Mouse (Mus musculus) heart, embryonic 16.5 days (tissue): Measurements from ENCODE around the gene Gm20458. TPM values are rescaled to one million over a fixed set of nuclear protein-coding genes. Genes with fewer than 3 reads are reported as not detected.

Source experiments
- ATAC-seq: fragments of 200-750 bp; cut with Nextera tagmentation; replicated peaks from 2 replicates; pipeline ENCODE4 v1.8.0; 2017; ENCODE audit warnings: moderate number of reproducible peaks; ENCODE audit not compliant: insufficient read depth, low FRiP score; ENCODE audit errors: extremely low read depth
- H3K27ac ChIP-seq: fragments of 300-500 bp; sonication (generic); 2 replicates; pipeline ENCODE4 v1.5.1; 2014; ENCODE audit warnings: mild to moderate bottlenecking, low read length, control low read depth, moderate library complexity
- H3K27me3 ChIP-seq: fragments of 300-500 bp; sonication (generic); 2 replicates; pipeline ENCODE4 v1.6.1; 2014; ENCODE audit warnings: low read length, mixed read lengths; ENCODE audit not compliant: control insufficient read depth, insufficient read depth
- H3K36me3 ChIP-seq: fragments of 300-500 bp; sonication (generic); 2 replicates; pipeline ENCODE4 v1.6.1; 2014; ENCODE audit not compliant: control insufficient read depth, insufficient read depth
- H3K4me1 ChIP-seq: fragments of 300-500 bp; sonication (generic); 2 replicates; pipeline ENCODE4 v1.6.1; 2014; ENCODE audit warnings: low read length, mixed read lengths; ENCODE audit not compliant: control insufficient read depth, insufficient read depth
- H3K4me2 ChIP-seq: fragments of 300-500 bp; sonication (generic); 2 replicates; pipeline ENCODE4 v1.6.1; 2014; ENCODE audit warnings: low read depth, mild to moderate bottlenecking, control low read depth, low read length
- H3K4me3 ChIP-seq: fragments of 300-500 bp; sonication (generic); 2 replicates; pipeline ENCODE4 v1.5.1; 2014; ENCODE audit warnings: mild to moderate bottlenecking, control low read depth, low read length
- H3K9ac ChIP-seq: fragments of 300-500 bp; sonication (generic); 2 replicates; pipeline ENCODE4 v1.6.1; 2014; ENCODE audit warnings: low read length, control low read depth
- H3K9me3 ChIP-seq: fragments of 300-500 bp; sonication (generic); replicated peaks from 2 replicates; pipeline ENCODE4 v1.6.1; 2016; ENCODE audit warnings: low read length; ENCODE audit not compliant: control insufficient read depth
- WGBS: fragments of 180-500 bp; shearing (Covaris S2); extraction: QIAGEN DNeasy Blood & Tissue Kit; methylation state at CpG from one replicate; pipeline ENCODE4 v1.1.7; 2014; 5-methylcytosine and 5-hydroxymethylcytosine counted together
- polyA plus RNA-seq: library from polyadenylated mRNA; unstranded; fragments of >200 nt; fragmentation: Nextera tagmentation; extraction: Ambion mirVana; gene quantifications from 2 replicates; pipeline ENCODE4 v1.2.1, GENCODE M21; 2015

The Gm20458 gene
- polyA plus RNA-seq, 1 experiment from 2014 or later: 12.1 TPM

- Histone ChIP-seq H3K9me3 (no peaks in the 10 kb centered on the region), H3K4me2 (no peak within 1 kb of the TSS), H3K27me3 (no peaks in the 10 kb centered on the region), H3K4me1 (no peaks in the 10 kb centered on the region), H3K27ac (no peak within 1 kb of the TSS), H3K36me3 (peaks cover 6% of the 10 kb centered on the region; the same call in 1 of the 2 replicates), H3K4me3 (no peak within 1 kb of the TSS), H3K9ac (no peak within 1 kb of the TSS)
- WGBS: 74% methylated on average over 6 of the region's 6 CpGs
- ATAC-seq: no peak
Measured at GRCm38 (mm10) chr2:164473624-164474023, 12.9 kb downstream of the Gm20458 start, which contains the start of gene Trp53tg5. Gene Trp53tg5 (minus strand): TSS chr2:164473724.

DNA sequence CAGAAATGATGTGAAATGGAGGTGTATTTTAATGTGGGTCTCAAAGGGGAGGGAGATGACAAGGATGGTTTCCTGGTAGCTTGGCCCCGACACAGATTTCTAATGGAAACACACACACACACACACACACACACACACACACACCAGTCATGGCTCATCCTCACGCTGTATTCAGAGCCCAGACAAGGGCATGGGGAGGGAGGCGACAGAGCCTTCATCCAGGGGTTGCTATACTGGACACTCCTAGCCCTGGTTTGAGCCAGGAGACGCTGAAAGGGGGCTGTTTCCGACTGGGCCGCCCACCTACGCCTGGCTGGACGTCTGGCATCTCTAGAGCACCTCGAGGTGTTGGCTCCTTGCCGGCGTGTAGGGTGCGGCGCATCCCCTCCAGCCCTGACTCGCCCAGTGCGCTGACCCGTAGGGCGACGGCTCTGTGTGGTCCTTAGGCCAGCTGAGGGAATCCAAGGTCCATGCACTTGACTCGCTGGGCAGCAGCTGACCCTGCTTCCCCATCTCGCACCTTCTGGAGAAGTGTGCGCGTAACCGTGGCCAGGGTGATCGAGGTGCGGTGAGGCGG lies 25.0 kb downstream of the Gm20458 start, which contains the start of gene Dbndd2:
Gene Dbndd2 (plus strand): TSS at position 426 of the 577 bp plus-strand sequence.
- Histone ChIP-seq H3K4me3 (peak within 1 kb of the TSS; percentile 86), H3K9me3 (no peaks in the 10 kb centered on the region), H3K4me1 (peaks cover 12% of the 10 kb centered on the region), H3K36me3 (peaks cover 8% of the 10 kb centered on the region), H3K4me2 (peak within 1 kb of the TSS; percentile 92), H3K27ac (peak within 1 kb of the TSS; percentile 69), H3K27me3 (0 out of 2 replicates have a peak, but pooled peaks cover 3% of the 10 kb centered on the region), H3K9ac (peak within 1 kb of the TSS; percentile 84)
- WGBS: 2% methylated on average over 26 of the region's 26 CpGs
- 0 out of 2 replicates have a peak, but pooled peaks have one; percentile 46 for ATAC-seq

DNA sequence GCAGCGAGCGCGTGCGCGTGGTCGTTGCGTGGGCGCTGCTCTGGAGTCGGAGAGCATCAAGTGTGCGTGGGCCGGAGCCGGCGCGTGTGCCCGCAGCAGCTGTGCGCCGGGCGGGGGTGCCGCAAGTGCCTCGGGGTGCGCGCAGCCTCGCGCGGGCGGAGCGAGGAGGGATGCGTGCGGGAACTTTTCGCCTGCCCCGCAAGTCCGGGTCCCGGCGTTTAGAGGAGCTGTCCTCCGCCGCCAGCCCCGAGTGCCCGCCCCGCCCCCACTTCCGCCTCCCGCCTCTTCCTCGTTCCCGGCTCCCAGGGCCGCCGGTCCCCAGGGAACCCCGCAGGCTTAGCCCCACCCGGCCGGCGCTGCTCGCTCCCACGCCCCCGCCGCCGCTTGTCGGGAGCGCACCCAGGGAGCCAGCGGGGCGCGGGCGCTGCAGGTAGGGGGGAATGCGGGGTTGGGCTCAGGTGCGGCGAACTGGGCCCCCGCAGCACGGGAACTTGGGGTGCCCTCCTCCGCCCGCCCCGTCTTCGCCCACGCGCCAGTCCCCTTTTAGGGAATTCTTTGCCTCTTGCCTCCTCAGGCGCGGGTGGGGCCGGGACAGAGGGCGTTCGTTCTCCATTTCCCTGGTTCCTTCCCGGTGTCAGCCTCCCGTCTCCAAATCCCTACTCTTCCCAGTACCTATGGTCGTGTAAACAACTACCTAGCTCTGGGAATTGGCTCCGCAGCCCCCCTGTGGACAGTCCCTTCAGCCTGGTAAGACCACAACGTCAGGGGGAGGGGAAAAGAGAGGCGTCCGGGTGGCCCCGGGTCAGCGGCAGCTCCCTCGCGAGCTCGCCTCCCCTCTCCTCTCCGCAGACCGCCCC lies 25.7 kb downstream of the Gm20458 start:
- Histone ChIP-seq H3K9ac (peak overlapping the region; percentile 84), H3K27me3 (0 out of 2 replicates have a peak, but pooled peaks cover 3% of the 10 kb centered on the region), H3K27ac (peak overlapping the region; percentile 69), H3K4me1 (peaks cover 12% of the 10 kb centered on the region), H3K4me3 (peak overlapping the region; percentile 86), H3K4me2 (peak overlapping the region; percentile 92), H3K36me3 (peaks cover 9% of the 10 kb centered on the region), H3K9me3 (no peaks in the 10 kb centered on the region)
- under 1% methylated on average over 86 of the region's 90 CpGs for WGBS
- peak; percentile 72 for ATAC-seq

- ATAC-seq: 0 out of 2 replicates have a peak, but pooled peaks have one; percentile 5
- 0 out of 2 replicates have a peak, but pooled peaks cover 3% of the 10 kb centered on the region for H3K27me3 ChIP-seq
- 8% methylated on average over 11 of the region's 11 CpGs for WGBS
- H3K9me3 ChIP-seq: no peaks in the 10 kb centered on the region
- peaks cover 12% of the 10 kb centered on the region for H3K4me1 ChIP-seq
- peaks cover 9% of the 10 kb centered on the region for H3K36me3 ChIP-seq
- peak overlapping the region; percentile 69 for H3K27ac ChIP-seq
- peak overlapping the region; percentile 84 for H3K9ac ChIP-seq
- H3K4me3 ChIP-seq: peak overlapping the region; percentile 86
- peak overlapping the region; percentile 92 for H3K4me2 ChIP-seq
Measured at GRCm38 (mm10) chr2:164487115-164487527, 26.4 kb downstream of the Gm20458 start.

GRCm38 (mm10) chr2:164487812-164488211 lies 27.0 kb downstream of the Gm20458 start:
- H3K4me3 ChIP-seq: no peak overlapping the region
- WGBS: 68% methylated on average over 9 of the region's 9 CpGs
- H3K4me1 ChIP-seq: peaks cover 12% of the 10 kb centered on the region
- H3K9me3 ChIP-seq: no peaks in the 10 kb centered on the region
- peaks cover 9% of the 10 kb centered on the region for H3K36me3 ChIP-seq
- no peak for ATAC-seq
- H3K27me3 ChIP-seq: 0 out of 2 replicates have a peak, but pooled peaks cover 3% of the 10 kb centered on the region
- no peak overlapping the region; the same call in 1 of the 2 replicates for H3K9ac ChIP-seq
- H3K27ac ChIP-seq: no peak overlapping the region
- no peak overlapping the region for H3K4me2 ChIP-seq

GRCm38 (mm10) chr2:164494126-164494525 lies 33.4 kb downstream of the Gm20458 start:
- 55% methylated on average over 2 of the region's 2 CpGs for WGBS
- no peak for ATAC-seq
- no peaks in the 10 kb centered on the region for H3K9me3 ChIP-seq

GRCm38 (mm10) chr2:164496331-164496730 lies 35.6 kb downstream of the Gm20458 start:
- no peak overlapping the region for H3K4me3 ChIP-seq

More at GRCm38 (mm10) chr2:164494126-164494525, 33.4 kb downstream of the Gm20458 start:
- Histone ChIP-seq H3K4me1 (peaks cover 12% of the 10 kb centered on the region), H3K4me2 (no peak overlapping the region), H3K4me3 (no peak overlapping the region), H3K36me3 (peaks cover 9% of the 10 kb centered on the region), H3K9ac (no peak overlapping the region), H3K27ac (no peak overlapping the region), H3K27me3 (no peaks in the 10 kb centered on the region)

DNA sequence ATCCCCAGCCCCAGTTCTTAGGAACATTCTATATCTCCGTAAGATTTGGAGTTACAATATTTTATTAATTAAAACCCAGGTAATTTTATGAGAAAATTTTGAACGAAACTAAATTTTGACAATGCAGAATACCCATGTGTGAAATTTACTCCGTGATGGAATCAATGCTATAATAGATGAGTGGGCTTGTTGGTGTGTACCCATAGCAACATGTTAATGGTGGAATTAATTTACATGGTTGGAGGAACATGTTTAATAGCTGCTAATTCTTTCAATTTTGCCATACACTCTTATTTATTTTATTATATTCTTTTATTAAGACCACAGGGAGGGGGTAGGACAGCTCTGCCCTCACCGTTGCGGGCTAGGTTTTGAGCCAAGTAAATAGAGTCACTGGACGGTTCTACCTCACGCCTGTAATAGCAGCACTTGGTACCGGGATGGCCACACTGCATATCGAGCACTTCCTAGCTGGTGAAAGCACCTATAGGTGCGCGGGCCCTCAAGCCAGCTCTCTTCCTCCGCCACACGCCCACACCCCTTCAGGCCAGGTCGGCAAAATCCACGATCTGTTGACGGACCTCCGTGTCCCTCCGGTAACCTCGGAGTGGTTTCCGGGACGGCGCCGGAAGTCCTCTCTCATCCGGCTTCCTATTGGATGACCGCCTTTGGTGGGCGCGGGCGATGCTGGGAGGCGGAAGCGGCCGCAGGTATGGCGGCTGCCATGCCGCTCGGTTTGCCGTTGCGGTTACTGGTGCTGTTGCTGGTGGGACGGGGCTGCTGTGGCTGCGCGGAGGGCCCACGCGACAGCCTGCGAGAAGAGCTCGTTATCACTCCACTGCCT lies 36.3 kb downstream of the Gm20458 start, which contains the start of gene Pigt:
Gene Pigt (plus strand): TSS at position 674 of the 844 bp plus-strand sequence.
- ATAC-seq: peak; percentile 96
- Histone ChIP-seq H3K9ac (peak within 1 kb of the TSS; percentile 85), H3K4me2 (peak within 1 kb of the TSS; percentile 78), H3K27ac (peak within 1 kb of the TSS; percentile 73), H3K4me1 (peaks cover 12% of the 10 kb centered on the region), H3K9me3 (no peaks in the 10 kb centered on the region), H3K27me3 (no peaks in the 10 kb centered on the region), H3K4me3 (peak within 1 kb of the TSS; percentile 90), H3K36me3 (peaks cover 14% of the 10 kb centered on the region)
- WGBS: 4% methylated on average over 43 of the region's 43 CpGs

More at GRCm38 (mm10) chr2:164496331-164496730, 35.6 kb downstream of the Gm20458 start:
- Histone ChIP-seq H3K9ac (no peak overlapping the region), H3K4me1 (peaks cover 12% of the 10 kb centered on the region), H3K36me3 (peaks cover 8% of the 10 kb centered on the region), H3K4me2 (peak overlapping the region; percentile 78), H3K27me3 (no peaks in the 10 kb centered on the region), H3K27ac (no peak overlapping the region), H3K9me3 (no peaks in the 10 kb centered on the region)
- WGBS: 48% methylated on average over 1 of the region's 1 CpGs
- ATAC-seq: no peak
